ENCODE assay signal across 8 mouse cellular contexts in the genomic region with DNA sequence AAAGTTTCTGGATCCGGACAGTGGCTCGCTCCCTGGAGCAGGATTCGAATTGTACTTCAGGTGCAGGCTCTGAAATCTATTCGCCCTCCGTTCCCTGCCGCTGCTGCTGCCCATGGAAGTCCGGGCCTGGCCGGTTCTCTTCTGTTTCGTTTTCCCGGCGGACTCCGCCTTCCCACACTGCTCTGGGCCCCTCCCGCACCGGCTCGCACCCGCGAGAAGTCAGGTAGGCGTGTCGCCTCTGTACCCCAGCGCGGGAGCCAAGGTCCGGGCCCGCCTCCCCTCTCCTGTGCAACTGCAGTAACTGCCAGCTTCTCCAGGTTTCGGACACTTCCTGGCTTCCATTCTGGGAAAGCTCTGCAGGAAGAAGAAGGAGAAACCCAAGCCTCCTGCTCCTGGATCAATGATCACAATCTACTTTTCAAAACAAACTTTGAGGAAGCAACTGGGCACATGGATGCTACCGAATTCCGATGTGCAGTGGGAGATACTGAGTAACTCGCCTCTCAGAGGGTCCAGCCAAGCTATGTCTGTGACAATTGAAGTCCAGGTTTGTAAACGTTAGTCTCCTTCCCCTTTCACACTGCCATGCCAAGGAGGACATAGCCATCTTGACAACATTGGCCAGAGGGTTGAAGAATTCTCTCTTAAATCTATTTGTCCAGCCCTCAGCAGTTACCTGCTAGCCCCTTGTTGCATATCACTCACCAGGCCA. TPM values are rescaled to one million over a fixed set of nuclear protein-coding genes. Genes with fewer than 3 reads are reported as not detected.
DNase-seq lines count a peak whose midpoint lies in the region; ATAC-seq lines count a peak whose summit lies in the region.

Gene Eif2ak2, minus strand, starts transcription at position 173 of the 712 bp plus-strand sequence.

- H3K9ac ChIP-seq in forebrain, embryonic 13.5 days = peak within 1 kb of the TSS; percentile 70
- peak within 1 kb of the TSS; percentile 81 for H3K9ac ChIP-seq in liver, embryonic 16.5 days (ENCODE audit: low read depth, low read length)
- H3K9ac ChIP-seq in neural tube, embryonic 13.5 days = peak within 1 kb of the TSS; percentile 65

- H3K36me3 ChIP-seq in forebrain, embryonic 13.5 days (ENCODE audit: poor library complexity, severe bottlenecking) = 0 out of 2 replicates have a peak, but pooled peaks cover 3% of the 10 kb centered on the region
- peaks cover 4% of the 10 kb centered on the region; the same call in 1 of the 2 replicates for H3K36me3 ChIP-seq in liver, embryonic 16.5 days (ENCODE audit: control insufficient read depth, insufficient read depth)
- H3K36me3 ChIP-seq in neural tube, embryonic 13.5 days = no peaks in the 10 kb centered on the region

- no peak within 1 kb of the TSS for H3K27ac ChIP-seq in forebrain, embryonic 13.5 days
- H3K27ac ChIP-seq in liver, embryonic 16.5 days (ENCODE audit: low read length) = peak within 1 kb of the TSS; percentile 74
- peak within 1 kb of the TSS; percentile 33; the same call in 1 of the 2 replicates for H3K27ac ChIP-seq in neural tube, embryonic 13.5 days (replicated peaks)

- peaks cover 17% of the 10 kb centered on the region; the same call in 1 of the 2 replicates for H3K4me1 ChIP-seq in forebrain, embryonic 13.5 days
- peaks cover 14% of the 10 kb centered on the region for H3K4me1 ChIP-seq in liver, embryonic 16.5 days (ENCODE audit: control insufficient read depth, low read depth, low read length)
- H3K4me1 ChIP-seq in neural tube, embryonic 13.5 days (replicated peaks) = peaks cover 15% of the 10 kb centered on the region

- 2% methylated on average over 28 of the region's 28 CpGs for WGBS in forebrain, embryonic 13.5 days
- WGBS in liver, embryonic 16.5 days (ENCODE audit: insufficient replicate concordance) = under 1% methylated on average over 28 of the region's 28 CpGs
- WGBS in neural tube, embryonic 13.5 days = 3% methylated on average over 28 of the region's 28 CpGs

- peak within 1 kb of the TSS; percentile 48 for H3K4me3 ChIP-seq in forebrain, embryonic 13.5 days
- H3K4me3 ChIP-seq in liver, embryonic 16.5 days (ENCODE audit: low read depth, low read length) = peak within 1 kb of the TSS; percentile 85
- peak within 1 kb of the TSS; percentile 43 for H3K4me3 ChIP-seq in neural tube, embryonic 13.5 days

- intact Hi-C loops in heart, postnatal 10 days (cut with DNase I) = no loop called here

- no peaks in the 10 kb centered on the region for H3K9me3 ChIP-seq in forebrain, embryonic 13.5 days (replicated peaks)
- no peaks in the 10 kb centered on the region for H3K9me3 ChIP-seq in liver, embryonic 16.5 days (replicated peaks; ENCODE audit: control insufficient read depth, low read length)
- H3K9me3 ChIP-seq in neural tube, embryonic 13.5 days = no peaks in the 10 kb centered on the region

- DNase-seq in ES-CJ7 (ENCODE audit: low read depth, low spot score) = peak; percentile 81
- DNase-seq in cerebellum, adult 11 months = peak; percentile 43
- DNase-seq in heart, postnatal 10 days = peak; percentile 89
- DNase-seq in kidney, postnatal 4 days = peak; percentile 88 to 95
- peak; percentile 90 for DNase-seq in testis, postnatal 10 days (ENCODE audit: low spot score)

- ATAC-seq in forebrain, embryonic 13.5 days = peak; percentile 94
- ATAC-seq in liver, embryonic 16.5 days (ENCODE audit: low read depth) = peak; percentile 100
- ATAC-seq in neural tube, embryonic 13.5 days (ENCODE audit: low read depth) = peak; percentile 90

- no peaks in the 10 kb centered on the region for H3K27me3 ChIP-seq in forebrain, embryonic 13.5 days
- no peaks in the 10 kb centered on the region for H3K27me3 ChIP-seq in liver, embryonic 16.5 days (ENCODE audit: control insufficient read depth, insufficient read depth, low read depth, low read length)
- no peaks in the 10 kb centered on the region for H3K27me3 ChIP-seq in neural tube, embryonic 13.5 days

- H3K4me2 ChIP-seq in forebrain, embryonic 13.5 days = peak within 1 kb of the TSS; percentile 78
- H3K4me2 ChIP-seq in liver, embryonic 16.5 days (ENCODE audit: low read depth, low read length) = peak within 1 kb of the TSS; percentile 76
- peak within 1 kb of the TSS; percentile 73 for H3K4me2 ChIP-seq in neural tube, embryonic 13.5 days

RNA-seq across cellular contexts. Expression of gene Eif2ak2, which starts in this region (rescaled TPM):
- 5.2 and 5.5 TPM in 2 replicates for polyA plus RNA-seq in forebrain, embryonic 13.5 days (2015; fragmentation: Nextera tagmentation; extraction: Ambion mirVana)
- 10 to 100 TPM; 13.3 to 13.9 TPM for total RNA-seq in heart, postnatal 10 days (2021)
- 5.9 and 6.9 TPM in 2 replicates for polyA plus RNA-seq in liver, embryonic 16.5 days (2015; fragmentation: Nextera tagmentation; extraction: Ambion mirVana)
- 2.4 and 3.4 TPM in 2 replicates for polyA plus RNA-seq in neural tube, embryonic 13.5 days (2015; fragmentation: Nextera tagmentation; extraction: Ambion mirVana)
